Comparison of ENCODE assay signal across 9 mouse cellular contexts in the genomic region with DNA sequence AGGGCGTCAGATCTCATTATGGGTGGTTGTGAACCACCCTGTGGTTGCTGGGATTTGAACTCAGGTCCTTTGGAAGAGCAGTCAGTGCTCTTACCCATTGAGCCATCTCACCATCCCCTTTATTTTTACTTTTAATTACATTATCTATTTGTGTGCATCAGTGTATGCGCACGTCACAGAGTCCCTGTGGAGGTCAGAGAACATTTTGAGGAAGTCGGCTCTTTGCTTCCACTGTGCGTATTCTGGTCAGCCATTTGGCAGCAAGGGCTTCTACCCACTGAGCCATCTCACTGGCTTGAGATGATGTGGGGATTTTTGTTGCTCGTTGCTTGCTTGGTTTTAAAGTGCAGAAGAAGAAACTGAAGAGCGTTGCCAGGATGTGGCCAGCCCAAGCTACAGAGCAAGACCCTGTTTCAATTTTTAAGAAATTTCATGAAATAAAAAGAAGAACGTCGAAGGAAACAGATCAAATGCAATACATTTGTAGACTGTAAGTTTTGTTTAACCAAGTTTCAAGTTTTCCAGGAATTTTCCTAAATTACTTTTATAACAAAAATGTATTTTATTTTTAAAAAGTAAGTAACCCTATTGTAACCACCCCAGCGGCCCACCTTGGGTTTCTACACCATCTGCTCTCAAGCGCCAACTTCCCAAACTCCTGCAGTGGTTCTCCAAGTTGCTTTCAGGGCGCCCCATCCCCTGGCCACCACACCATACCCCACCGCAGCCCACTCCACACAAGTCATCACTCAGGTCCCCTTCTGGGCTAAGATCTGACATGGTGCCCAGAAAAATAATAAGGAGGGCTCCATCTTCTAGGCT. TPM values are rescaled to one million over a fixed set of nuclear protein-coding genes. Genes with fewer than 3 reads are reported as not detected.
DNase-seq lines count a peak whose midpoint lies in the region; ATAC-seq lines count a peak whose summit lies in the region.
"Had no signal": no experiment of that assay in that cellular context is flagged by ENCODE, and none has a peak within 500 bp of the region (broad histone marks: within the 10 kb centered on the region; RNA-seq: fewer than 3 reads in every experiment).

No protein-coding gene starts in this region.

- peak; percentile 78 for ATAC-seq in common myeloid progenitor, adult 5-6 weeks (replicated peaks; ENCODE audit: low read depth, poor library complexity, severe bottlenecking)
- no peak for ATAC-seq in midbrain, embryonic 15.5 days (replicated peaks)
- ATAC-seq in activated CD4-positive, CD25-positive, alpha-beta regulatory T cell, adult 4 months = no peak

- 45% methylated on average over 13 of the region's 13 CpGs for WGBS in midbrain, embryonic 15.5 days

- H3K9ac ChIP-seq in midbrain, embryonic 15.5 days = peak overlapping the region; percentile 23; the same call in 1 of the 2 replicates

- H3K4me2 ChIP-seq in midbrain, embryonic 15.5 days = peak overlapping the region; percentile 53

- peak; percentile 92 for DNase-seq in heart, adult 11 months
- DNase-seq in heart, postnatal 10 days = no peak
- peak; percentile 34 for DNase-seq in induced T-regulatory cell, adult 2 months (ENCODE audit: low read depth)
- DNase-seq in adrenal gland, postnatal 4 days (ENCODE audit: low spot score in 2 of 2) = no peak
- DNase-seq in adrenal gland, postnatal 14 days = no peak

- H3K4me3 ChIP-seq in midbrain, embryonic 15.5 days = peak overlapping the region; percentile 24

- H3K27me3 ChIP-seq in midbrain, embryonic 15.5 days (replicated peaks) = peaks cover 7% of the 10 kb centered on the region

- intact Hi-C loops in heart, postnatal 10 days (cut with DNase I) = loop anchor here (1.0 to 5.0 kb wide), 2 partner anchors 77 to 151 kb away; a partner anchor contains a TSS

- peaks cover 9% of the 10 kb centered on the region; the same call in 1 of the 2 replicates for H3K4me1 ChIP-seq in midbrain, embryonic 15.5 days

- no peaks in the 10 kb centered on the region for H3K9me3 ChIP-seq in midbrain, embryonic 15.5 days

- no peak overlapping the region for H3K27ac ChIP-seq in midbrain, embryonic 15.5 days

- H3K36me3 ChIP-seq in midbrain, embryonic 15.5 days (replicated peaks) = no peaks in the 10 kb centered on the region

RNA-seq across cellular contexts. Expression of a gene that starts 7.5 kb away (rescaled TPM):
- total RNA-seq in heart, postnatal 10 days (2021) = under 1 TPM in 1 of 2 experiments, not detected in 1; 0.12 TPM
- total RNA-seq in common myeloid progenitor, adult 5-6 weeks (2017) = 0.53 and 1.7 TPM in 2 replicates
- 0.10 and 0.30 TPM in 2 replicates for polyA plus RNA-seq in midbrain, embryonic 15.5 days (2015; fragmentation: Nextera tagmentation; extraction: Ambion mirVana)
- total RNA-seq in adrenal gland, postnatal 4 days (2021) = 1 to 10 TPM; 1.3 to 3.1 TPM
- 0.60 and 5.8 TPM in 2 replicates for total RNA-seq in adrenal gland, postnatal 14 days (2021)
- not detected for polyA plus RNA-seq in activated CD4-positive, CD25-positive, alpha-beta regulatory T cell, adult 4 months (2017; shearing (Covaris generic))
- total RNA-seq: layer of hippocampus, postnatal 25 days had no signal

RNA-seq across cellular contexts. Expression of a gene that starts 18.4 kb away (rescaled TPM):
- total RNA-seq in heart, postnatal 10 days (2021) = 10 to 100 TPM; 13.7 to 14.7 TPM
- 11.3 and 21.5 TPM in 2 replicates for total RNA-seq in common myeloid progenitor, adult 5-6 weeks (2017)
- polyA plus RNA-seq in midbrain, embryonic 15.5 days (2015; fragmentation: Nextera tagmentation; extraction: Ambion mirVana) = 45.3 and 46.5 TPM in 2 replicates
- total RNA-seq in adrenal gland, postnatal 4 days (2021) = 10 to 100 TPM; 21.8 to 22.5 TPM
- 14.4 and 16.5 TPM in 2 replicates for total RNA-seq in adrenal gland, postnatal 14 days (2021)
- polyA plus RNA-seq in activated CD4-positive, CD25-positive, alpha-beta regulatory T cell, adult 4 months (2017; shearing (Covaris generic)) = 10 to 100 TPM; 13.5 to 15.4 TPM

RNA-seq across cellular contexts. Expression of a gene that starts 30.2 kb away (rescaled TPM):
- not detected for total RNA-seq in heart, postnatal 10 days (2021)
- total RNA-seq in common myeloid progenitor, adult 5-6 weeks (2017) = not detected in 2 replicates
- polyA plus RNA-seq in midbrain, embryonic 15.5 days (2015; fragmentation: Nextera tagmentation; extraction: Ambion mirVana) = not detected in 2 replicates
- total RNA-seq in adrenal gland, postnatal 4 days (2021) = 10 to 100 TPM in 1 of 2 experiments, not detected in 1; 25.9 TPM
- not detected in 2 replicates for total RNA-seq in adrenal gland, postnatal 14 days (2021)
- polyA plus RNA-seq in activated CD4-positive, CD25-positive, alpha-beta regulatory T cell, adult 4 months (2017; shearing (Covaris generic)) = not detected
- total RNA-seq: layer of hippocampus, postnatal 25 days had no signal

RNA-seq across cellular contexts. Expression of a gene that starts 36.7 kb away (rescaled TPM):
- total RNA-seq in heart, postnatal 10 days (2021) = not detected
- total RNA-seq in common myeloid progenitor, adult 5-6 weeks (2017) = not detected in 2 replicates
- polyA plus RNA-seq in midbrain, embryonic 15.5 days (2015; fragmentation: Nextera tagmentation; extraction: Ambion mirVana) = not detected in 2 replicates
- total RNA-seq in adrenal gland, postnatal 4 days (2021) = 1 to 10 TPM in 1 of 2 experiments, not detected in 1; 7.4 TPM
- not detected in 2 replicates for total RNA-seq in adrenal gland, postnatal 14 days (2021)
- not detected for polyA plus RNA-seq in activated CD4-positive, CD25-positive, alpha-beta regulatory T cell, adult 4 months (2017; shearing (Covaris generic))
- total RNA-seq: layer of hippocampus, postnatal 25 days had no signal

RNA-seq across cellular contexts. Expression of a gene that starts 47.3 kb away (rescaled TPM):
- total RNA-seq in heart, postnatal 10 days (2021) = 10 to 100 TPM; 58.5 to 61.4 TPM
- total RNA-seq in common myeloid progenitor, adult 5-6 weeks (2017) = 62.2 and 71.8 TPM in 2 replicates
- 111 and 118 TPM in 2 replicates for polyA plus RNA-seq in midbrain, embryonic 15.5 days (2015; fragmentation: Nextera tagmentation; extraction: Ambion mirVana)
- total RNA-seq in adrenal gland, postnatal 4 days (2021) = 10 to 100 TPM; 83.5 to 83.6 TPM
- total RNA-seq in adrenal gland, postnatal 14 days (2021) = 78.7 and 81.0 TPM in 2 replicates
- polyA plus RNA-seq in activated CD4-positive, CD25-positive, alpha-beta regulatory T cell, adult 4 months (2017; shearing (Covaris generic)) = 10 to 100 TPM; 44.8 to 78.5 TPM

Comparison
In these comparisons a context has a peak if more than half of its experiments do, and no peak if none do; other contexts are left out.
1. DNase-seq: peak in heart, adult 11 months (single experiment) and induced T-regulatory cell, adult 2 months (single experiment); none in heart, postnatal 10 days (0 of 2), adrenal gland, postnatal 4 days (0 of 2) and adrenal gland, postnatal 14 days (single experiment).